7 mouse cellular contexts compared by ENCODE assay signal in genomic region chr11:77490451-77490850, GRCm38 (mm10). TPM values are rescaled to one million over a fixed set of nuclear protein-coding genes. Genes with fewer than 3 reads are reported as not detected.
DNase-seq lines count a peak whose midpoint lies in the region; ATAC-seq lines count a peak whose summit lies in the region.

No protein-coding gene starts in this region.

- H3K27ac ChIP-seq in liver, embryonic 12.5 days = no peak overlapping the region
- H3K27ac ChIP-seq in forebrain, embryonic 11.5 days (ENCODE audit: low read depth, low read length) = peak overlapping the region; percentile 31; the same call in 1 of the 2 replicates
- peak overlapping the region; percentile 92 for H3K27ac ChIP-seq in intestine, embryonic 16.5 days (ENCODE audit: low read length)
- peak overlapping the region; percentile 91 for H3K27ac ChIP-seq in neural tube, embryonic 15.5 days (replicated peaks)

- no peak for ATAC-seq in liver, embryonic 12.5 days
- ATAC-seq in forebrain, embryonic 11.5 days (replicated peaks; ENCODE audit: low FRiP score) = no peak
- no peak for ATAC-seq in intestine, embryonic 16.5 days
- ATAC-seq in neural tube, embryonic 15.5 days (ENCODE audit: low FRiP score) = no peak

- no peak overlapping the region for H3K9ac ChIP-seq in liver, embryonic 12.5 days
- no peak overlapping the region; the same call in 1 of the 2 replicates for H3K9ac ChIP-seq in forebrain, embryonic 11.5 days (ENCODE audit: low read length)
- peak overlapping the region; percentile 37; the same call in 1 of the 2 replicates for H3K9ac ChIP-seq in intestine, embryonic 16.5 days (ENCODE audit: low read depth, low read length)
- H3K9ac ChIP-seq in neural tube, embryonic 15.5 days (replicated peaks) = peak overlapping the region; percentile 93

- no peak overlapping the region for H3K4me3 ChIP-seq in liver, embryonic 12.5 days
- H3K4me3 ChIP-seq in forebrain, embryonic 11.5 days (ENCODE audit: low read depth, low read length) = peak overlapping the region; percentile 93; the same call in 1 of the 2 replicates
- H3K4me3 ChIP-seq in intestine, embryonic 16.5 days (ENCODE audit: low read length) = no peak overlapping the region
- peak overlapping the region; percentile 87 for H3K4me3 ChIP-seq in neural tube, embryonic 15.5 days (replicated peaks)

- no peaks in the 10 kb centered on the region for H3K9me3 ChIP-seq in liver, embryonic 12.5 days (replicated peaks)
- no peaks in the 10 kb centered on the region for H3K9me3 ChIP-seq in forebrain, embryonic 11.5 days (ENCODE audit: control insufficient read depth, low read length)
- no peaks in the 10 kb centered on the region for H3K9me3 ChIP-seq in intestine, embryonic 16.5 days (ENCODE audit: control insufficient read depth, low read length)
- H3K9me3 ChIP-seq in neural tube, embryonic 15.5 days (replicated peaks) = no peaks in the 10 kb centered on the region

- H3K36me3 ChIP-seq in liver, embryonic 12.5 days = no peaks in the 10 kb centered on the region
- no peaks in the 10 kb centered on the region for H3K36me3 ChIP-seq in forebrain, embryonic 11.5 days (ENCODE audit: control insufficient read depth, insufficient read depth, low read length)
- no peaks in the 10 kb centered on the region for H3K36me3 ChIP-seq in intestine, embryonic 16.5 days (ENCODE audit: control insufficient read depth, insufficient read depth, low read length)
- no peaks in the 10 kb centered on the region for H3K36me3 ChIP-seq in neural tube, embryonic 15.5 days

- H3K4me1 ChIP-seq in liver, embryonic 12.5 days = peaks cover 67% of the 10 kb centered on the region
- peaks cover 60% of the 10 kb centered on the region for H3K4me1 ChIP-seq in forebrain, embryonic 11.5 days (replicated peaks; ENCODE audit: control insufficient read depth, insufficient read depth, low read length)
- H3K4me1 ChIP-seq in intestine, embryonic 16.5 days (ENCODE audit: control insufficient read depth, insufficient read depth, low read length) = peaks cover 58% of the 10 kb centered on the region
- peaks cover 82% of the 10 kb centered on the region for H3K4me1 ChIP-seq in neural tube, embryonic 15.5 days

- WGBS in liver, embryonic 12.5 days (ENCODE audit: insufficient replicate concordance) = 63% methylated on average over 6 of the region's 6 CpGs
- 67% methylated on average over 6 of the region's 6 CpGs for WGBS in forebrain, embryonic 11.5 days
- 70% methylated on average over 6 of the region's 6 CpGs for WGBS in intestine, embryonic 16.5 days
- 65% methylated on average over 6 of the region's 6 CpGs for WGBS in neural tube, embryonic 15.5 days

- DNase-seq in liver = no peak
- DNase-seq in forebrain, embryonic 11.5 days (ENCODE audit: low spot score) = no peak
- no peak for DNase-seq in spleen, adult 18-20 months
- no peak for DNase-seq in testis, postnatal 14 days (ENCODE audit: low spot score)

- H3K4me2 ChIP-seq in liver, embryonic 12.5 days = peak overlapping the region; percentile 97; the same call in 1 of the 2 replicates
- peak overlapping the region; percentile 83; the same call in 1 of the 2 replicates for H3K4me2 ChIP-seq in forebrain, embryonic 11.5 days (ENCODE audit: low read depth, low read length, severe bottlenecking)
- no peak overlapping the region; the same call in 1 of the 2 replicates for H3K4me2 ChIP-seq in intestine, embryonic 16.5 days (ENCODE audit: low read depth, low read length)
- peak overlapping the region; percentile 94 for H3K4me2 ChIP-seq in neural tube, embryonic 15.5 days

- peaks cover 29% of the 10 kb centered on the region for H3K27me3 ChIP-seq in liver, embryonic 12.5 days (replicated peaks)
- H3K27me3 ChIP-seq in forebrain, embryonic 11.5 days (ENCODE audit: control insufficient read depth, insufficient read depth, low read length) = no peaks in the 10 kb centered on the region
- no peaks in the 10 kb centered on the region for H3K27me3 ChIP-seq in intestine, embryonic 16.5 days (replicated peaks; ENCODE audit: control insufficient read depth, insufficient read depth, low read length)
- no peaks in the 10 kb centered on the region for H3K27me3 ChIP-seq in neural tube, embryonic 15.5 days (replicated peaks)

RNA-seq across cellular contexts. Expression of gene Ankrd13b, which starts 1.0 kb away (rescaled TPM):
- 2.1 and 2.5 TPM in 2 replicates for polyA plus RNA-seq in liver, embryonic 12.5 days (2016; fragmentation: Nextera tagmentation; extraction: Ambion mirVana)
- polyA plus RNA-seq in forebrain, embryonic 11.5 days (2014; fragmentation: Nextera tagmentation; extraction: Ambion mirVana) = 19.0 and 22.0 TPM in 2 replicates
- 1.6 and 1.7 TPM in 2 replicates for polyA plus RNA-seq in intestine, embryonic 16.5 days (2015; fragmentation: Nextera tagmentation; extraction: Ambion mirVana)
- polyA plus RNA-seq in neural tube, embryonic 15.5 days (2015; fragmentation: Nextera tagmentation; extraction: Ambion mirVana) = 31.5 and 41.3 TPM in 2 replicates

RNA-seq across cellular contexts. Expression of gene Git1, which starts 2.9 kb away (rescaled TPM):
- 3.1 and 3.2 TPM in 2 replicates for polyA plus RNA-seq in liver, embryonic 12.5 days (2016; fragmentation: Nextera tagmentation; extraction: Ambion mirVana)
- polyA plus RNA-seq in forebrain, embryonic 11.5 days (2014; fragmentation: Nextera tagmentation; extraction: Ambion mirVana) = 19.2 and 21.2 TPM in 2 replicates
- polyA plus RNA-seq in intestine, embryonic 16.5 days (2015; fragmentation: Nextera tagmentation; extraction: Ambion mirVana) = 12.2 and 12.8 TPM in 2 replicates
- 13.9 and 14.0 TPM in 2 replicates for polyA plus RNA-seq in neural tube, embryonic 15.5 days (2015; fragmentation: Nextera tagmentation; extraction: Ambion mirVana)

RNA-seq across cellular contexts. Expression of gene Abhd15, which starts 24.5 kb away (rescaled TPM):
- 3.0 and 3.6 TPM in 2 replicates for polyA plus RNA-seq in liver, embryonic 12.5 days (2016; fragmentation: Nextera tagmentation; extraction: Ambion mirVana)
- polyA plus RNA-seq in forebrain, embryonic 11.5 days (2014; fragmentation: Nextera tagmentation; extraction: Ambion mirVana) = 3.3 TPM in 2 replicates
- 4.0 and 4.7 TPM in 2 replicates for polyA plus RNA-seq in intestine, embryonic 16.5 days (2015; fragmentation: Nextera tagmentation; extraction: Ambion mirVana)
- polyA plus RNA-seq in neural tube, embryonic 15.5 days (2015; fragmentation: Nextera tagmentation; extraction: Ambion mirVana) = 2.1 and 3.4 TPM in 2 replicates

RNA-seq across cellular contexts. Expression of gene Trp53i13, which starts 25.3 kb away (rescaled TPM):
- 9.3 and 11.1 TPM in 2 replicates for polyA plus RNA-seq in liver, embryonic 12.5 days (2016; fragmentation: Nextera tagmentation; extraction: Ambion mirVana)
- 32.2 and 35.8 TPM in 2 replicates for polyA plus RNA-seq in forebrain, embryonic 11.5 days (2014; fragmentation: Nextera tagmentation; extraction: Ambion mirVana)
- 24.1 and 24.3 TPM in 2 replicates for polyA plus RNA-seq in intestine, embryonic 16.5 days (2015; fragmentation: Nextera tagmentation; extraction: Ambion mirVana)
- 15.3 and 20.3 TPM in 2 replicates for polyA plus RNA-seq in neural tube, embryonic 15.5 days (2015; fragmentation: Nextera tagmentation; extraction: Ambion mirVana)

RNA-seq across cellular contexts. Expression of gene Coro6, which starts 28.2 kb away (rescaled TPM):
- polyA plus RNA-seq in liver, embryonic 12.5 days (2016; fragmentation: Nextera tagmentation; extraction: Ambion mirVana) = not detected in 2 replicates
- 0.08 and 0.40 TPM in 2 replicates for polyA plus RNA-seq in forebrain, embryonic 11.5 days (2014; fragmentation: Nextera tagmentation; extraction: Ambion mirVana)
- polyA plus RNA-seq in intestine, embryonic 16.5 days (2015; fragmentation: Nextera tagmentation; extraction: Ambion mirVana) = not detected in 2 replicates
- 1.3 and 1.5 TPM in 2 replicates for polyA plus RNA-seq in neural tube, embryonic 15.5 days (2015; fragmentation: Nextera tagmentation; extraction: Ambion mirVana)

Comparison
In these comparisons a context has a peak if more than half of its experiments do, and no peak if none do; other contexts are left out.
1. H3K4me3 ChIP-seq: peak in forebrain, embryonic 11.5 days (single experiment) and neural tube, embryonic 15.5 days (single experiment); none in liver, embryonic 12.5 days (single experiment) and intestine, embryonic 16.5 days (single experiment).
2. H3K9ac ChIP-seq: peak in intestine, embryonic 16.5 days (single experiment) and neural tube, embryonic 15.5 days (single experiment); none in liver, embryonic 12.5 days (single experiment) and forebrain, embryonic 11.5 days (single experiment).